Mouse (Mus musculus): ENCODE measurements at regions not wholly inside any gene's neighbourhood (a gene's known extent, or its start where the extent isn't known, plus 50 kb on each side); places are given as distances from the start of the nearest gene placed in this dataset.

DNA sequence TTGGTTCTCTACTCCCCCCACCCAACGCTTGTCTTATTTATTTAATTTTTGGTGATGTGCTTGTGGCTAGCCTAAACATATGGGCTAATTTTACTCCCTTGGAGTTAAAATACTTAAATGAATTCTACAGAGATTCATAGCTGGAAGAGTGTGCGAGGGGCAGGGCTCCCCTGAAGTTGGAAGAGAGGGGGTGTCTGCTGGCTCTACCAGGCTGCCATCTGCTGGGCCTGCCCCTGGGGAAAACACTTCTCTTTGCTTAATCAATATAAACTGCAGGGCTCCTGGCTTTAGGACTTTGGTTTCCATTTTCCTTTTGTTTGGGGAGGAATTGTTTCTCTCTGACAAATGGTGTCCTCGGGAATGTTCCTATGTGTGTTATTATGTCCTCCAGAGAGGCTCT, 92.5 kb upstream of the Kcnd3 start:
- no peaks in the 10 kb centered on the region for H3K9me3 ChIP-seq (replicated peaks)
- H3K4me3 ChIP-seq (ENCODE audit: low read depth, low read length), result no peak overlapping the region
- TF ChIP-seq GATA2 (IDR thresholded peaks at IDR 0.05; ENCODE audit: borderline replicate concordance, low read depth, low read length) (no peak), TAL1 (conservative IDR thresholded peaks at IDR 0.05; ENCODE audit: low read depth, low read length) (no peak), POLR2AphosphoS5 (IDR thresholded peaks at IDR 0.05; ENCODE audit: insufficient replicate concordance, low read depth, low read length) (no peak), CTCF (IDR thresholded peaks at IDR 0.05; ENCODE audit: low read depth, low read length) (no peak), GATA1 (IDR thresholded peaks at IDR 0.05; ENCODE audit: borderline replicate concordance, low read length) (no peak)
- ATAC-seq (ENCODE audit: extremely low read depth, insufficient number of reproducible peaks, low FRiP score, poor library complexity, severe bottlenecking), result no peak
- H3K36me3 ChIP-seq (replicated peaks), result no peaks in the 10 kb centered on the region
- no peaks in the 10 kb centered on the region for H3K27me3 ChIP-seq (ENCODE audit: insufficient read depth, low read length)
- DNase-seq (ENCODE audit: low spot score), result no peak
- no peaks in the 10 kb centered on the region for H3K4me1 ChIP-seq (ENCODE audit: insufficient read depth, low read depth, low read length)

DNA sequence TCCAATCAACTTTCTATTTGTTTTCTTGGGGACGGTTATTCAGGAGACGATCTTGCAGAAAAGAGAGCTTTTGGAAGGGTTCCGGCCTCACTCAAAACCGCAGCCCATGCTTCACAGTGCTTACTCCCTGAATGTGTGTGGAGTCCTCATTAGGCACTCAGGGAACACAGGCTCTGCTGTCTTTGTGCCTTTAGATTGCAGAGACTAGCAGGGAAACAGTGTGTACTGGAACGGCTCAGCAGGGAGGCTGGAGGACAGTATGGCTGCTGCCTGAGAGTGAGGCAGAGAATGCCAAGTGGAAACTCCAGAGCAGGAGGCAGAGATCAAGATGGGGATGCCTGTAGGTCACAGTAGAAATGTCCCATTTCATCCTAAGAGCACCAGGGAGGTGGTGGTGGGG, 87.4 kb upstream of the Kcnd3 start:
- TF ChIP-seq TAL1 (conservative IDR thresholded peaks at IDR 0.05; ENCODE audit: low read depth, low read length) (no peak), CTCF (IDR thresholded peaks at IDR 0.05; ENCODE audit: low read depth, low read length) (no peak), POLR2AphosphoS5 (IDR thresholded peaks at IDR 0.05; ENCODE audit: insufficient replicate concordance, low read depth, low read length) (no peak), GATA2 (IDR thresholded peaks at IDR 0.05; ENCODE audit: borderline replicate concordance, low read depth, low read length) (no peak), GATA1 (IDR thresholded peaks at IDR 0.05; ENCODE audit: borderline replicate concordance, low read length) (no peak)
- H3K4me3 ChIP-seq (ENCODE audit: low read depth, low read length), result no peak overlapping the region
- no peak for DNase-seq (ENCODE audit: low spot score)
- H3K4me1 ChIP-seq (ENCODE audit: insufficient read depth, low read depth, low read length), result no peaks in the 10 kb centered on the region
- no peak for ATAC-seq (ENCODE audit: extremely low read depth, insufficient number of reproducible peaks, low FRiP score, poor library complexity, severe bottlenecking)
- H3K27me3 ChIP-seq (ENCODE audit: insufficient read depth, low read length), result peaks cover 5% of the 10 kb centered on the region
- no peaks in the 10 kb centered on the region for H3K36me3 ChIP-seq (replicated peaks)
- H3K9me3 ChIP-seq (replicated peaks), result no peaks in the 10 kb centered on the region

DNA sequence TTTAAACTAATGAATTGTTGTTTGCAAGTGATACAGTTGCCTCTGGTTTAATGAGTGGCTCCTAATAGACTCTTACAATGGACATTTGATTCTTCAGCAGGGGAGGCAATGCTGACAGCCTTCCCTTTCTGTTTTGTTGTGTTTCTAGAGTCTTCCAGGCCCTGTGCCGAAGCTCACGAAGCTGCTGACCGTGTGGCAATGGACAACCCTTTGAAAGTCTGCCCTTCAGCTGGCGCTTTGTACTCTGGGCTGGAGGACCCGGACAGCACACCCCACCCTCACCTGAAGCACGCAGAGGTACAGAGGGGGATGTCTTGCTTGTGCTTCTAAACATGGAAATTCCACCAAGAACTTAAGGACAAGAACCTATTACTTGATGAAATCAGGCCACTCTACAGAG, 85.3 kb upstream of the Kcnd3 start:
- DNase-seq (ENCODE audit: low spot score) (no peak), ATAC-seq (ENCODE audit: extremely low read depth, insufficient number of reproducible peaks, low FRiP score, poor library complexity, severe bottlenecking) (no peak)
- Histone ChIP-seq H3K27me3 (ENCODE audit: insufficient read depth, low read length) (peaks cover 5% of the 10 kb centered on the region), H3K9me3 (replicated peaks) (no peaks in the 10 kb centered on the region), H3K36me3 (replicated peaks) (no peaks in the 10 kb centered on the region), H3K4me1 (ENCODE audit: insufficient read depth, low read depth, low read length) (no peaks in the 10 kb centered on the region), H3K4me3 (ENCODE audit: low read depth, low read length) (no peak overlapping the region)
- TF ChIP-seq CTCF (IDR thresholded peaks at IDR 0.05; ENCODE audit: low read depth, low read length) (no peak), GATA1 (IDR thresholded peaks at IDR 0.05; ENCODE audit: borderline replicate concordance, low read length) (no peak), GATA2 (IDR thresholded peaks at IDR 0.05; ENCODE audit: borderline replicate concordance, low read depth, low read length) (no peak), POLR2AphosphoS5 (IDR thresholded peaks at IDR 0.05; ENCODE audit: insufficient replicate concordance, low read depth, low read length) (no peak), TAL1 (conservative IDR thresholded peaks at IDR 0.05; ENCODE audit: low read depth, low read length) (no peak)

DNA sequence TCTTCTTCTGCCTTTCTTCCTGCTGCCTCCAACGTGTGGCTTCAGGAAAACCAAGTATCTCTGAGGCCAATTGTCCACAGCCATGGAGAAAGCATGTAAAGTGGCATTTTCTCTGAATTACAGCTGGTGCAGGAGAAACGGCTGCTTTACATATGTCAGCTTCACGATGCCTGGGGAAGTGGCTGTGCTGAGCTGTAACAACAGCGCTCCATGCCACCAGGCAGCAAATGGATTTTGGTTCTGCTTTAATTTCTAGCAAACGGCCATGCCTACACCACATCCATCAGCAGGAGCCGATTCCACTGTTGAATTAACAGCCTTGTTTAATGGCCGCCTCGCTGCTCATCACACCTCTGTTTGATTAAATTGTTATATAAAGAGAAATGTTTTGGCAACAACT, 84.2 kb upstream of the Kcnd3 start:
- Histone ChIP-seq H3K4me1 (ENCODE audit: insufficient read depth, low read depth, low read length) (no peaks in the 10 kb centered on the region), H3K36me3 (replicated peaks) (no peaks in the 10 kb centered on the region), H3K4me3 (ENCODE audit: low read depth, low read length) (no peak overlapping the region), H3K9me3 (replicated peaks) (no peaks in the 10 kb centered on the region), H3K27me3 (ENCODE audit: insufficient read depth, low read length) (peaks cover 5% of the 10 kb centered on the region)
- TF ChIP-seq CTCF (IDR thresholded peaks at IDR 0.05; ENCODE audit: low read depth, low read length) (no peak), GATA2 (IDR thresholded peaks at IDR 0.05; ENCODE audit: borderline replicate concordance, low read depth, low read length) (no peak), POLR2AphosphoS5 (IDR thresholded peaks at IDR 0.05; ENCODE audit: insufficient replicate concordance, low read depth, low read length) (no peak), GATA1 (IDR thresholded peaks at IDR 0.05; ENCODE audit: borderline replicate concordance, low read length) (no peak), TAL1 (conservative IDR thresholded peaks at IDR 0.05; ENCODE audit: low read depth, low read length) (no peak)
- ATAC-seq (ENCODE audit: extremely low read depth, insufficient number of reproducible peaks, low FRiP score, poor library complexity, severe bottlenecking) (no peak), DNase-seq (ENCODE audit: low spot score) (no peak)

DNA sequence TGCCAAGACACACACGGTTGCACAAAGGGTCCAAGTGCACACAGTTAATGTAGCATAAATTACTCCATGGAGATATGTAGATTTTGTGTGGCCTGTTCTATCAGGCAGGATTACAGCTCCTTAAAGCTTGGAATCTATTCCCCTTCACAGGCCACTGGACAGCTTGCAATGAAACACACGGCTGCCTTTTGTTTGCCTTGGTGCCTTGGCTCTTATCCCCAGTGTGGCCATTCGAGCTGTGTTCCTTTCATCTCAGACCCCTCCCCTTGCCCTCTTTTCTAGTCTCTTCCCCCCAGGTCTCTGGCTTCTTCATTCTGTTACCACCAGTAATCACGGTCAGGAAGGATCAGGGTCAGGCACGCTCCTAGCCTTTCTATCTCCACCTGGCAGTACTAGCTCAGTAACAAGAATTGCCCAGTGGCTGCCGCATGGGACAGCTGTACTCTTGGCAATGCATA, 79.7 kb upstream of the Kcnd3 start:
- ATAC-seq (ENCODE audit: extremely low read depth, insufficient number of reproducible peaks, low FRiP score, poor library complexity, severe bottlenecking), result no peak
- TF ChIP-seq GATA2 (IDR thresholded peaks at IDR 0.05; ENCODE audit: borderline replicate concordance, low read depth, low read length) (no peak), CTCF (IDR thresholded peaks at IDR 0.05; ENCODE audit: low read depth, low read length) (no peak), GATA1 (IDR thresholded peaks at IDR 0.05; ENCODE audit: borderline replicate concordance, low read length) (no peak), TAL1 (conservative IDR thresholded peaks at IDR 0.05; ENCODE audit: low read depth, low read length) (no peak)
- no peaks in the 10 kb centered on the region for H3K27me3 ChIP-seq (ENCODE audit: insufficient read depth, low read length)

DNA sequence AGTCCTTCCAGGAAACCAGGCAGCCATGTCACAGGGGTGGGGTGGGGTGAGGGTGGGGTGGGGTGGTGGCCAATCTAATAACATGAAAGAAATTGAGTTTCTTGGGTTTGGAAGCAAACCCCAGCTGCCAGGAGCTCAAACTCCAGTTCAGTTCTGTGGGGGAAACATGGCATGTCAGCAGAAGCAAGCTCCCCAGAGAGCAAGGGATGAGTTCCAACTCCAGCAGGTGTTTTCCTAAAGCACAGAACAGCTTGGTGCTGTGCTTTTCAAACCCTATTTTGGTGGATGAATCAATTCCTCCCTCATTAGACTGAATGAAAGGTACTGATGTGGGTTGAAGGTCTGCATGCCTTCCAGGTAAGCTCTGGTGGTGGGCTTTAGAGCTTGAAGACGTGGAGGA, 77.8 kb upstream of the Kcnd3 start:
- Histone ChIP-seq H3K4me3 (ENCODE audit: low read depth, low read length) (no peak overlapping the region), H3K27me3 (ENCODE audit: insufficient read depth, low read length) (no peaks in the 10 kb centered on the region), H3K9me3 (replicated peaks) (no peaks in the 10 kb centered on the region), H3K4me1 (ENCODE audit: insufficient read depth, low read depth, low read length) (no peaks in the 10 kb centered on the region), H3K36me3 (replicated peaks) (no peaks in the 10 kb centered on the region)
- TF ChIP-seq POLR2AphosphoS5 (IDR thresholded peaks at IDR 0.05; ENCODE audit: insufficient replicate concordance, low read depth, low read length), result no peak
- TF ChIP-seq GATA1 (IDR thresholded peaks at IDR 0.05; ENCODE audit: borderline replicate concordance, low read length), result no peak
- TF ChIP-seq CTCF (IDR thresholded peaks at IDR 0.05; ENCODE audit: low read depth, low read length), result no peak
- TF ChIP-seq TAL1 (conservative IDR thresholded peaks at IDR 0.05; ENCODE audit: low read depth, low read length), result no peak
- TF ChIP-seq GATA2 (IDR thresholded peaks at IDR 0.05; ENCODE audit: borderline replicate concordance, low read depth, low read length), result no peak
- DNase-seq (ENCODE audit: low spot score), result no peak
- no peak for ATAC-seq (ENCODE audit: extremely low read depth, insufficient number of reproducible peaks, low FRiP score, poor library complexity, severe bottlenecking)

More for the DNA sequence above, 79.7 kb upstream of the Kcnd3 start:
- Histone ChIP-seq H3K4me3 (ENCODE audit: low read depth, low read length) (no peak overlapping the region), H3K36me3 (replicated peaks) (no peaks in the 10 kb centered on the region), H3K9me3 (replicated peaks) (no peaks in the 10 kb centered on the region), H3K4me1 (ENCODE audit: insufficient read depth, low read depth, low read length) (no peaks in the 10 kb centered on the region)
- no peak for DNase-seq (ENCODE audit: low spot score)

All from G1E (cell line).